14 mouse cellular contexts compared by ENCODE assay signal in genomic region chr14:56817616-56818015, GRCm38 (mm10). TPM values are rescaled to one million over a fixed set of nuclear protein-coding genes. Genes with fewer than 3 reads are reported as not detected.
DNase-seq lines count a peak whose midpoint lies in the region; ATAC-seq lines count a peak whose summit lies in the region.
"Had no signal": no experiment of that assay in that cellular context is flagged by ENCODE, and none has a peak within 500 bp of the region (broad histone marks: within the 10 kb centered on the region; RNA-seq: fewer than 3 reads in every experiment).

No protein-coding gene starts in this region.

- no peak overlapping the region for H3K9ac ChIP-seq in forebrain, embryonic 11.5 days (ENCODE audit: low read length)
- H3K9ac ChIP-seq in forebrain, embryonic 15.5 days (replicated peaks): no peak overlapping the region
- H3K9ac ChIP-seq in midbrain, embryonic 11.5 days (ENCODE audit: low read length): 0 out of 2 replicates have a peak overlapping the region, but pooled peaks have one; percentile 22
- H3K9ac ChIP-seq in midbrain, embryonic 16.5 days (ENCODE audit: low read depth, low read length): no peak overlapping the region
- no peak overlapping the region for H3K9ac ChIP-seq in limb, embryonic 13.5 days

- no peaks in the 10 kb centered on the region for H3K36me3 ChIP-seq in forebrain, embryonic 11.5 days (ENCODE audit: control insufficient read depth, insufficient read depth, low read length)
- no peaks in the 10 kb centered on the region for H3K36me3 ChIP-seq in forebrain, embryonic 15.5 days
- no peaks in the 10 kb centered on the region for H3K36me3 ChIP-seq in midbrain, embryonic 11.5 days (ENCODE audit: control insufficient read depth, insufficient read depth, low read length)
- no peaks in the 10 kb centered on the region for H3K36me3 ChIP-seq in midbrain, embryonic 16.5 days (ENCODE audit: control insufficient read depth, insufficient read depth, low read length)
- no peaks in the 10 kb centered on the region for H3K36me3 ChIP-seq in limb, embryonic 13.5 days

- H3K4me1 ChIP-seq in forebrain, embryonic 11.5 days (replicated peaks; ENCODE audit: control insufficient read depth, insufficient read depth, low read length): no peaks in the 10 kb centered on the region
- peaks cover 8% of the 10 kb centered on the region; the same call in 1 of the 2 replicates for H3K4me1 ChIP-seq in forebrain, embryonic 15.5 days
- H3K4me1 ChIP-seq in midbrain, embryonic 11.5 days (ENCODE audit: control insufficient read depth, insufficient read depth, low read length): no peaks in the 10 kb centered on the region
- peaks cover 6% of the 10 kb centered on the region for H3K4me1 ChIP-seq in midbrain, embryonic 16.5 days (ENCODE audit: control insufficient read depth, insufficient read depth, low read length)
- peaks cover 7% of the 10 kb centered on the region for H3K4me1 ChIP-seq in limb, embryonic 13.5 days

- H3K27me3 ChIP-seq in forebrain, embryonic 11.5 days (ENCODE audit: control insufficient read depth, insufficient read depth, low read length): no peaks in the 10 kb centered on the region
- H3K27me3 ChIP-seq in forebrain, embryonic 15.5 days: no peaks in the 10 kb centered on the region
- no peaks in the 10 kb centered on the region for H3K27me3 ChIP-seq in midbrain, embryonic 11.5 days (ENCODE audit: control insufficient read depth, insufficient read depth, low read length)
- H3K27me3 ChIP-seq in midbrain, embryonic 16.5 days (ENCODE audit: control insufficient read depth, insufficient read depth, low read depth, low read length): no peaks in the 10 kb centered on the region
- H3K27me3 ChIP-seq in limb, embryonic 13.5 days: no peaks in the 10 kb centered on the region

- no peaks in the 10 kb centered on the region for H3K9me3 ChIP-seq in forebrain, embryonic 11.5 days (ENCODE audit: control insufficient read depth, low read length)
- 0 out of 2 replicates have a peak, but pooled peaks cover 4% of the 10 kb centered on the region for H3K9me3 ChIP-seq in forebrain, embryonic 15.5 days
- H3K9me3 ChIP-seq in midbrain, embryonic 11.5 days (ENCODE audit: control insufficient read depth, low read length): no peaks in the 10 kb centered on the region
- H3K9me3 ChIP-seq in midbrain, embryonic 16.5 days (replicated peaks; ENCODE audit: control insufficient read depth, low read length, poor library complexity, severe bottlenecking): 0 out of 2 replicates have a peak, but pooled peaks cover 7% of the 10 kb centered on the region
- H3K9me3 ChIP-seq in limb, embryonic 13.5 days: no peaks in the 10 kb centered on the region

- H3K27ac ChIP-seq in forebrain, embryonic 11.5 days (ENCODE audit: low read depth, low read length): no peak overlapping the region
- no peak overlapping the region for H3K27ac ChIP-seq in forebrain, embryonic 15.5 days (replicated peaks)
- no peak overlapping the region for H3K27ac ChIP-seq in midbrain, embryonic 11.5 days (ENCODE audit: low read depth, low read length)
- no peak overlapping the region for H3K27ac ChIP-seq in midbrain, embryonic 16.5 days (ENCODE audit: low read length)
- 0 out of 2 replicates have a peak overlapping the region, but pooled peaks have one; percentile 22 for H3K27ac ChIP-seq in limb, embryonic 13.5 days
- H3K27ac ChIP-seq: left cerebral cortex, adult 2 months had no signal

- DNase-seq in forebrain, embryonic 11.5 days (ENCODE audit: low spot score): peak; percentile 57
- no peak for DNase-seq in midbrain, embryonic 11.5 days (ENCODE audit: low spot score, missing footprints)
- DNase-seq in left cerebral cortex, adult 18-20 months (ENCODE audit: low spot score in 2 of 2): no peak
- no peak for DNase-seq in cerebellum, postnatal 14 days
- DNase-seq in cerebellum, adult 11-12 months: no peak
- DNase-seq: adrenal gland, adult 8-10 months; cerebellum, adult 9-11 months; kidney, adult 2 months; lung, postnatal 10 days had no signal

- peak overlapping the region; percentile 11; the same call in 1 of the 2 replicates for H3K4me2 ChIP-seq in forebrain, embryonic 11.5 days (ENCODE audit: low read depth, low read length, severe bottlenecking)
- H3K4me2 ChIP-seq in forebrain, embryonic 15.5 days (replicated peaks): no peak overlapping the region; the same call in 1 of the 2 replicates
- peak overlapping the region; percentile 30 for H3K4me2 ChIP-seq in midbrain, embryonic 11.5 days
- no peak overlapping the region for H3K4me2 ChIP-seq in midbrain, embryonic 16.5 days (ENCODE audit: low read length)
- H3K4me2 ChIP-seq in limb, embryonic 13.5 days (replicated peaks): no peak overlapping the region
- H3K4me2 ChIP-seq: heart, embryonic 11.5 days had no signal

- H3K4me3 ChIP-seq in forebrain, embryonic 11.5 days (ENCODE audit: low read depth, low read length): no peak overlapping the region
- H3K4me3 ChIP-seq in forebrain, embryonic 15.5 days: no peak overlapping the region
- H3K4me3 ChIP-seq in midbrain, embryonic 11.5 days (ENCODE audit: low read depth, low read length): no peak overlapping the region
- no peak overlapping the region for H3K4me3 ChIP-seq in midbrain, embryonic 16.5 days (ENCODE audit: low read depth, low read length)
- no peak overlapping the region for H3K4me3 ChIP-seq in limb, embryonic 13.5 days
- H3K4me3 ChIP-seq: left cerebral cortex, adult 2 months had no signal

- 6% methylated on average over 7 of the region's 11 CpGs for WGBS in forebrain, embryonic 11.5 days
- WGBS in forebrain, embryonic 15.5 days: 4% methylated on average over 10 of the region's 11 CpGs
- WGBS in midbrain, embryonic 11.5 days: 4% methylated on average over 11 of the region's 11 CpGs
- WGBS in midbrain, embryonic 16.5 days: 7% methylated on average over 8 of the region's 11 CpGs
- 15% methylated on average over 9 of the region's 11 CpGs for WGBS in limb, embryonic 13.5 days

- no peak for ATAC-seq in forebrain, embryonic 11.5 days (replicated peaks; ENCODE audit: low FRiP score)
- ATAC-seq in forebrain, embryonic 15.5 days (replicated peaks): no peak
- ATAC-seq in midbrain, embryonic 11.5 days (ENCODE audit: low FRiP score): no peak
- no peak for ATAC-seq in midbrain, embryonic 16.5 days
- ATAC-seq in limb, embryonic 13.5 days (ENCODE audit: low FRiP score, low read depth): no peak

RNA-seq across cellular contexts. Expression of gene Zmym5, which starts 6.1 kb away (rescaled TPM):
- polyA plus RNA-seq in forebrain, embryonic 11.5 days (2014; fragmentation: Nextera tagmentation; extraction: Ambion mirVana): 23.2 and 23.9 TPM in 2 replicates
- polyA plus RNA-seq in forebrain, embryonic 15.5 days (2015; fragmentation: Nextera tagmentation; extraction: Ambion mirVana): 32.0 and 33.5 TPM in 2 replicates
- 23.5 and 27.7 TPM in 2 replicates for polyA plus RNA-seq in midbrain, embryonic 11.5 days (2014; fragmentation: Nextera tagmentation; extraction: Ambion mirVana)
- 36.4 and 38.5 TPM in 2 replicates for polyA plus RNA-seq in midbrain, embryonic 16.5 days (2015; fragmentation: Nextera tagmentation; extraction: Ambion mirVana)
- polyA plus RNA-seq in limb, embryonic 13.5 days (2015; fragmentation: Nextera tagmentation; extraction: Ambion mirVana): 31.5 and 34.2 TPM in 2 replicates
- total RNA-seq in left cerebral cortex, adult 18-20 months (2021): 10 to 100 TPM; 30.3 to 31.1 TPM

RNA-seq across cellular contexts. Expression of gene Pspc1, which starts 39.5 kb away (rescaled TPM):
- 66.6 and 67.3 TPM in 2 replicates for polyA plus RNA-seq in forebrain, embryonic 11.5 days (2014; fragmentation: Nextera tagmentation; extraction: Ambion mirVana)
- polyA plus RNA-seq in forebrain, embryonic 15.5 days (2015; fragmentation: Nextera tagmentation; extraction: Ambion mirVana): 37.5 and 44.7 TPM in 2 replicates
- polyA plus RNA-seq in midbrain, embryonic 11.5 days (2014; fragmentation: Nextera tagmentation; extraction: Ambion mirVana): 67.3 and 68.2 TPM in 2 replicates
- 38.8 and 49.1 TPM in 2 replicates for polyA plus RNA-seq in midbrain, embryonic 16.5 days (2015; fragmentation: Nextera tagmentation; extraction: Ambion mirVana)
- polyA plus RNA-seq in limb, embryonic 13.5 days (2015; fragmentation: Nextera tagmentation; extraction: Ambion mirVana): 34.3 and 37.8 TPM in 2 replicates
- total RNA-seq in left cerebral cortex, adult 18-20 months (2021): 10 to 100 TPM; 59.5 to 61.0 TPM

Comparison
In these comparisons a context has a peak if more than half of its experiments do, and no peak if none do; other contexts are left out.
1. H3K4me2 ChIP-seq: peak in forebrain, embryonic 11.5 days (single experiment) and midbrain, embryonic 11.5 days (single experiment); none in forebrain, embryonic 15.5 days (single experiment), midbrain, embryonic 16.5 days (single experiment) and limb, embryonic 13.5 days (single experiment).